Mouse (Mus musculus) liver, embryonic 15.5 days (tissue): ENCODE results near the gene Pomgnt1. TPM values are rescaled to one million over a fixed set of nuclear protein-coding genes. Genes with fewer than 3 reads are reported as not detected.

Experiments
- ATAC-seq: fragments of 200-750 bp; cut with Nextera tagmentation; 2 replicates; pipeline ENCODE4 v1.8.0; 2017; ENCODE audit warnings: moderate number of reproducible peaks, mild to moderate bottlenecking, moderate library complexity; ENCODE audit not compliant: insufficient read depth
- H3K27ac ChIP-seq: fragments of 300-500 bp; sonication (generic); replicated peaks from 2 replicates; pipeline ENCODE4 v1.5.1; 2015; ENCODE audit warnings: mild to moderate bottlenecking, inconsistent platforms
- H3K27me3 ChIP-seq: fragments of 300-500 bp; sonication (generic); 2 replicates; pipeline ENCODE4 v1.6.1; 2015; ENCODE audit warnings: mild to moderate bottlenecking, inconsistent platforms
- H3K36me3 ChIP-seq: fragments of 300-500 bp; sonication (generic); replicated peaks from 2 replicates; pipeline ENCODE4 v1.6.1; 2015; ENCODE audit warnings: moderate library complexity, mild to moderate bottlenecking, inconsistent platforms
- H3K4me1 ChIP-seq: fragments of 300-500 bp; sonication (generic); replicated peaks from 2 replicates; pipeline ENCODE4 v1.6.1; 2015; ENCODE audit warnings: inconsistent platforms
- H3K4me2 ChIP-seq: fragments of 300-500 bp; sonication (generic); 2 replicates; pipeline ENCODE4 v1.6.1; 2015; ENCODE audit warnings: moderate library complexity, mild to moderate bottlenecking, inconsistent platforms
- H3K4me3 ChIP-seq: fragments of 300-500 bp; sonication (generic); replicated peaks from 2 replicates; pipeline ENCODE4 v1.5.1; 2015; ENCODE audit warnings: mild to moderate bottlenecking, inconsistent platforms
- H3K9ac ChIP-seq: fragments of 300-500 bp; sonication (generic); 2 replicates; pipeline ENCODE4 v1.6.1; 2015; ENCODE audit warnings: moderate library complexity, mild to moderate bottlenecking, inconsistent platforms
- H3K9me3 ChIP-seq: fragments of 300-500 bp; sonication (generic); replicated peaks from 2 replicates; pipeline ENCODE4 v1.6.1; 2016; ENCODE audit warnings: inconsistent platforms
- WGBS: fragments of 180-500 bp; shearing (Covaris S2); methylation state at CpG from one replicate; pipeline ENCODE4 v1.1.7; 2015; ENCODE audit warnings: mixed read lengths; ENCODE audit not compliant: insufficient replicate concordance; 5-methylcytosine and 5-hydroxymethylcytosine counted together
- polyA plus RNA-seq: library from polyadenylated mRNA; unstranded; fragments of >200 nt; fragmentation: Nextera tagmentation; extraction: Ambion mirVana; gene quantifications from 2 replicates; pipeline ENCODE4 v1.2.1, GENCODE M21; 2015

Gene Pomgnt1
- polyA plus RNA-seq, 1 experiment from 2014 or later, result 11.5 TPM

DNA sequence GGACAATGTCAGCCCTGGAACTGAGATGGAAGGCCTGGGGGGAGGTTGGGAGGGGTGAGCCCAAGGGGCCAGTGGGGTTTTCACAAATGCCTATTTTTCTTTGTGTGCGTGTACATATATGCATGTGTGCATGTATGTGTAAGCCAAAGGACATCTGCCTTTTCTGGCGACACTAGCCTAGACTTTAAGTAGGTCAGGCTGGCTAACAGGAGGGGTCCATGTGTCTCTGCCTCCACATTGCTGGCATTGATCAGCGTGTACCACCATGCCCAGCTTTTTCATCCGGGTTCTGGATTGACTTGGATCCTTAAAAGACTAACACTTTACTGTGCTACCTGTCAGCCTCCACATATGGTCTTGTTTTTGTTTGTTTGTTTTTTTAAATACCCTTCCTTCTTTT, 50.1 kb downstream of the Pomgnt1 start:
- Histone ChIP-seq H3K36me3 (no peaks in the 10 kb centered on the region), H3K27me3 (peaks cover 20% of the 10 kb centered on the region), H3K9ac (no peak overlapping the region), H3K4me2 (no peak overlapping the region), H3K4me3 (no peak overlapping the region), H3K9me3 (no peaks in the 10 kb centered on the region), H3K27ac (no peak overlapping the region), H3K4me1 (peaks cover 35% of the 10 kb centered on the region)
- WGBS, result 76% methylated on average over 4 of the region's 4 CpGs
- ATAC-seq, result no peak

DNA sequence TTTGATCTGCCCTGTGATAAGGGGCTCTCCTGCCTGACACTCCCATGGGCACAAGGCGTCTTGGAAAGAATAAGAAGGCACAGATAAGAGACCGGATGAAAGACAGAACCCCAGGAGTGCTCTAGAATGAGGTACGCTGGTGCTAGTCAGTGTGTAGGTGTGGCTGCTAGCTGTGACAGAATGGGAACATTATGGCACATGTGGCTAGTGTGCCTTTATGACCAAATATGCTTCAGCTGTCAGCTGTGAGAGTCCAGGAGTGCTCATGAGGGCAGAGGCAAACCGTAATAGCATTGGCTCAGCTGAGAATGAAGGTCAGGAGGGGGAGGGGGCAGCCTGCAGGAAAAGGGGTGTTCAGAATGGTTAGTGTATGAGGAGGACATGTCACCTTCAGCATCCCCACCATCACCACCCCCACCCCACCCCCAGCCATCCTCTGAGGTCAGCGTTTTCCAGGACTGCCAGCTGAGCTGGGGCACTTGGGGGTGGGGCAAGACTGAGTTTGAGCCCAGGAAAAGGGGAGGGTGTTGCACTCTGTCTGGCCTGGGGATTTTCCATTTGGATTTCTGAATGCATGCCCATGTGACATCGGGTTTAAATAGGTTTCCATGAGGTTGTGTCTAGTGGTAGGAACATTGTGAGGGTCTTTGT, 51.0 kb downstream of the Pomgnt1 start:
- Histone ChIP-seq H3K27me3 (peaks cover 28% of the 10 kb centered on the region), H3K9me3 (no peaks in the 10 kb centered on the region)
- ATAC-seq, result no peak

DNA sequence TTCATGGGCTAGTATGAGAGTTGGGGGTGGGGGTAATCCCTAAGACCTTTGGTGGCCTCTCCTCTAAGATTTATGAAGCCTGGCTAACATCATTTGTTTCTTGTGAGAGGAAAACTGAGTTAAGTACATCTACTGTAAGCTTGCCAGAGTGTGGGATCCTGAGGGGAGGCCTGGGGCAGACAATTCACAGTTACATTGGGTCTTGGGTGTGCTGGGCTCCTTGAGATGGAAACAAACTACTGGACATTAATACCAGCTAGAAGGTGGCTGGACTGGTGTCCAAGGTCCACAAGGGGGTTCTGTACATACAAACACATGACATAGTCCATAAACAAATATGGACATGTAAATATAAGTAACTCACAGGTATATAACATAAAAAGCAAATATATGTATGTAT, 51.5 kb downstream of the Pomgnt1 start:
- H3K9ac ChIP-seq, result no peak overlapping the region
- no peak for ATAC-seq
- H3K27ac ChIP-seq, result no peak overlapping the region

More for the DNA sequence above, 51.0 kb downstream of the Pomgnt1 start:
- H3K27ac ChIP-seq, result no peak overlapping the region
- no peak overlapping the region for H3K9ac ChIP-seq
- H3K4me1 ChIP-seq, result peaks cover 35% of the 10 kb centered on the region
- WGBS, result 35% methylated on average over 6 of the region's 6 CpGs
- no peak overlapping the region for H3K4me3 ChIP-seq
- no peak overlapping the region for H3K4me2 ChIP-seq
- H3K36me3 ChIP-seq, result no peaks in the 10 kb centered on the region

DNA sequence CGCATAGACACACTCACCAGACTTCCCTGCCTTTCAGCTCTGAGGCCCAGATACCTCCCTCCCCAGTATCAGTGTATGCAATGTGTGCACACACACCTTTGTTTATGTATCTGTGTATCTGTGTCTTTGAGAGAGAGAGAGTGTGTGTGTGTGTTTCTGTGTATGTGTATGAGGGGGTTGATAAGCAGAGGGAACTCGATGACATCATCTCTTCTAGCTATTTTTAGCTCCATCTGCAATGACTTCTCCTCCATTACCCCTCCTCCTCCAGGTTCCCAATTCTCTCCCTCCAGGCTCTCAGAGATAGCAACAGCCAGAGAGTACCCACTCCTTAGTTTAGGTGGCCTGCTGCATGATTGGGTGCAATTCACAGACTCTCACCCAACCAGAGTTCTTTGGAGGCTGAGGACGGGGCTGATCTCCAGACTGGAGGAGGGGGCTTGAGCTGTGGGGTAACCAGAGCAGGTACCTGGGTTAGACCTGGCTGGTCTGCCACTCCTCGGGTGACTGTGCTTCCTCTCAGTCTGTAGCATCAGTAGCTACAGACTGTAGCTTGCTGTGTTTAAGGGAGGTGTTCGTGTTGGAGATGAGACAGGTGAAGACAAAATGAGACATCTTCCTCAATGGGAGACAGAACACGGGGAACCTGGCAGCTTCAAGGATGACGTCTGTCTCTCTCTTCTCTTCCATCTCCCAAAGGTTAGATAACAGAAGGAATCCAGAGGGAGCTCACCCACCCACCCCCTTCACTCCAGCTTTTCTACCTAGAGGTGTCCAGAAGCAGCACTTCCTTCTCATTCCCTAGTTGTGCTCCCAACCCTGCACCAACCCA, 52.3 kb downstream of the Pomgnt1 start:
- no peak overlapping the region for H3K9ac ChIP-seq
- 25% methylated on average over 7 of the region's 7 CpGs for WGBS
- H3K27ac ChIP-seq, result no peak overlapping the region
- peak overlapping the region; percentile 51 for H3K4me2 ChIP-seq
- peak; percentile 83 for ATAC-seq
- peaks cover 35% of the 10 kb centered on the region for H3K4me1 ChIP-seq
- H3K36me3 ChIP-seq, result no peaks in the 10 kb centered on the region
- H3K27me3 ChIP-seq, result peaks cover 39% of the 10 kb centered on the region
- no peak overlapping the region for H3K4me3 ChIP-seq
- no peaks in the 10 kb centered on the region for H3K9me3 ChIP-seq

More for the DNA sequence above, 51.5 kb downstream of the Pomgnt1 start:
- Histone ChIP-seq H3K9me3 (no peaks in the 10 kb centered on the region), H3K4me1 (peaks cover 35% of the 10 kb centered on the region), H3K4me2 (no peak overlapping the region), H3K27me3 (peaks cover 33% of the 10 kb centered on the region), H3K4me3 (no peak overlapping the region), H3K36me3 (no peaks in the 10 kb centered on the region)

DNA sequence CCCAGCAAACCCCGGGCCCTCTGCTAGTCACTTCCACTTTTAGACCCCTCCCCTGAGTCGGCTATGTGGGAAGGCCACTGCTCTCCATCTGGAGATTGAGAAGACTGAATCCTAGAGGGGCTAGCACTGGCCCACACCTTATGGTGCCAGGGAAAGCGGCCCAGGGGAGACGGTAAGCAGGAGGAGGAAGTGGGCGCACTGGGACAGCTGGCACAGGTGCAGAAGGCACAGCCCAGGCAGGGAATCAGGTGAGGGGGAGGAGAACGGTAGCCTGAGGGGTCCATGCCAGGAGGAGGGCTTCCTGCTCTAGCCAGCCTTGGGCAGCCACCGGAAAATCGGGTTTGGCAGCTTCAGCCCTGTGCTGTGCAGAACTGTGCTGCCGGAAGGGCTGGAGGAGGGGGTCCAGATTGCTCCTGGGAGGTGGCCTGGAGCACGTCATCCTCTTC, 52.9 kb downstream of the Pomgnt1 start:
- Histone ChIP-seq H3K4me1 (peaks cover 35% of the 10 kb centered on the region), H3K27me3 (peaks cover 44% of the 10 kb centered on the region), H3K9me3 (no peaks in the 10 kb centered on the region), H3K27ac (no peak overlapping the region), H3K4me2 (peak overlapping the region; percentile 51), H3K9ac (no peak overlapping the region), H3K36me3 (no peaks in the 10 kb centered on the region), H3K4me3 (0 out of 2 replicates have a peak overlapping the region, but pooled peaks have one; percentile 1)
- ATAC-seq, result no peak
- WGBS, result 5% methylated on average over 10 of the region's 10 CpGs

DNA sequence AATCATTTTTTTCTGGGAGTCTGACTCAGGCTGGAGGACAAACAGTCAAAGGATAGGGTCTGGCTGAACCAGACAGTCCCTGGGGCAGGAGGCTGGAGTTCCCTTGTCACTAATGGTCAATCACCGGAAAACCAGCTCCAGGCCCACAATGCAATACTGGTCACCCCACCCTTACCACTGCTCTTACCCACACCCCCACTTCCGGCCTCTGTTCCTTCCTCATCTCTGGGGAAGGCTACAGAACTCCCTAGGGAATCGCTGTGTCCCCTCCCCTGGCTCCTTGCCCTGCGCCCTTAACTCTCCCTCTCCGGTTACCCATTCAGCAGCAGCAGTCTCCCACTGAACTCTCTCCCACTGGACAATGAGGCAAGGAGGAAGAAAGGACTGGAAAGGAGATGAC, 53.5 kb downstream of the Pomgnt1 start:
- no peaks in the 10 kb centered on the region for H3K36me3 ChIP-seq
- H3K4me1 ChIP-seq, result peaks cover 35% of the 10 kb centered on the region
- no peak overlapping the region for H3K9ac ChIP-seq
- H3K4me3 ChIP-seq, result no peak overlapping the region
- peak overlapping the region; percentile 51 for H3K4me2 ChIP-seq
- H3K27me3 ChIP-seq, result peaks cover 50% of the 10 kb centered on the region
- 0 out of 2 replicates have a peak, but pooled peaks have one; percentile 27 for ATAC-seq
- H3K27ac ChIP-seq, result no peak overlapping the region
- 22% methylated on average over 5 of the region's 5 CpGs for WGBS
- H3K9me3 ChIP-seq, result no peaks in the 10 kb centered on the region

DNA sequence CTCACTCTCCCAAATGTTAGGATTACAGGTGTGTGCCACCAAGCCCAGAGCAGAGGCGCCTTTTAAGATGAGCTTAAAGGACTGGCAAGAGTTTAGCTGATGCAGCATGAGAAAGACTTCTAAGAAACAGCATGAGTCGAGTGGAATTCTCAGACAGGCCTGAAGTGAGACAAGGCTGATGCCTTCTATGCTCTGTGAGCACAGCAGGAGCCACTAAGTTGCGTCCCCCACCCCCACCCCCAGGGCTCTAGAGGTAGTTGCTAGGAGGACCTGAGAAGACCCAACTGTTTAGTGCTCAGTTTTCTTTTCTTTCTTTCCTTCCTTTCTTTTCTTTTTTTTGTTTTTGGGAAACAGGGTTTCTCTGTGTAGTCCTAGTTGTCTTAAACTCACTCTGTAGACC, 58.4 kb downstream of the Pomgnt1 start:
- Histone ChIP-seq H3K4me2 (no peak overlapping the region), H3K27ac (no peak overlapping the region), H3K4me3 (no peak overlapping the region), H3K27me3 (peaks cover 73% of the 10 kb centered on the region), H3K4me1 (peaks cover 4% of the 10 kb centered on the region; the same call in 1 of the 2 replicates), H3K9ac (no peak overlapping the region), H3K9me3 (no peaks in the 10 kb centered on the region), H3K36me3 (no peaks in the 10 kb centered on the region)
- ATAC-seq, result no peak
- WGBS, result 51% methylated on average over 3 of the region's 3 CpGs

DNA sequence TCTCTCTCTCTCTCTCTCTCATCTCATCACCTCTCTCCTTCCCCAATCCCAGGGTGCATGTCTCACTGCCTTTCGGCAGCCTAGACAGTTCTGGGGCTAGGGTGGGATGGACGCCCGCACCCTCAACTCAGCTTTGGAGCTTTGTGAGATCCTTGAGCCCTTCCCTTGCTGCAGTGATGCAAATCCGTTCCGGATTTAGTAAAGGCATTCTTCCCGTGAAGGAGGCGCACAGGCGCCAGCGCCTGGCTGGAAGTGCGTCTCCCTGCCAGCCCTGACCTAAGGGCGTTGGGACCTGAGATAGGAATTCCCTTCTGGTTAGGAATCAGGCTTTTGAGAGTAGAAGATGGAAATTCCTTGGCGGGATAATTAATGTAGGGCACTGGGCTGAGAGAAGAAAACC, 59.1 kb downstream of the Pomgnt1 start:
- Histone ChIP-seq H3K36me3 (no peaks in the 10 kb centered on the region), H3K4me1 (no peaks in the 10 kb centered on the region), H3K9ac (no peak overlapping the region), H3K9me3 (no peaks in the 10 kb centered on the region), H3K27me3 (peaks cover 67% of the 10 kb centered on the region), H3K27ac (no peak overlapping the region), H3K4me3 (no peak overlapping the region), H3K4me2 (no peak overlapping the region)
- ATAC-seq, result no peak
- 21% methylated on average over 12 of the region's 12 CpGs for WGBS

DNA sequence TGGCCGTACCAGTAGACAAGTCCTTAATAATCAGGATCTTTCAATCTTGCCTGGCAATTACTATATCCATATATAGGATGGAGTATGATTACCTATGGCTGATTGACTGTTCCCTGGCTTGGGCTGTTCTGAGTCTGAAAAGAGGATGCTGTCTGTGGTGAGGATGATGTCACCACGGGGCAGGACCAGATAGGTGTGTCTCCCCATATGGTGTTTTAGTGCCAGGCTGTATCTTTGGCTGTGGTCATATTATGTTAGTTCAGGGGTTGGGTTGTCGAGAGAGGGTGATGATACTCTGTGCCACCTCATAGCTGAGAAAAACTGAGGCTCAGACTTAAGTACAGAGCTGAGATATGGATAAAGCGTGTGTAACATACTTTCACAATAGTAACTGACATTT, 61.4 kb downstream of the Pomgnt1 start:
- 55% methylated on average over 4 of the region's 4 CpGs for WGBS
- no peaks in the 10 kb centered on the region for H3K9me3 ChIP-seq
- no peak overlapping the region for H3K9ac ChIP-seq
- no peak overlapping the region for H3K27ac ChIP-seq
- no peak overlapping the region for H3K4me3 ChIP-seq
- no peaks in the 10 kb centered on the region for H3K36me3 ChIP-seq
- H3K27me3 ChIP-seq, result peaks cover 48% of the 10 kb centered on the region
- no peak overlapping the region for H3K4me2 ChIP-seq
- ATAC-seq, result no peak
- H3K4me1 ChIP-seq, result no peaks in the 10 kb centered on the region

DNA sequence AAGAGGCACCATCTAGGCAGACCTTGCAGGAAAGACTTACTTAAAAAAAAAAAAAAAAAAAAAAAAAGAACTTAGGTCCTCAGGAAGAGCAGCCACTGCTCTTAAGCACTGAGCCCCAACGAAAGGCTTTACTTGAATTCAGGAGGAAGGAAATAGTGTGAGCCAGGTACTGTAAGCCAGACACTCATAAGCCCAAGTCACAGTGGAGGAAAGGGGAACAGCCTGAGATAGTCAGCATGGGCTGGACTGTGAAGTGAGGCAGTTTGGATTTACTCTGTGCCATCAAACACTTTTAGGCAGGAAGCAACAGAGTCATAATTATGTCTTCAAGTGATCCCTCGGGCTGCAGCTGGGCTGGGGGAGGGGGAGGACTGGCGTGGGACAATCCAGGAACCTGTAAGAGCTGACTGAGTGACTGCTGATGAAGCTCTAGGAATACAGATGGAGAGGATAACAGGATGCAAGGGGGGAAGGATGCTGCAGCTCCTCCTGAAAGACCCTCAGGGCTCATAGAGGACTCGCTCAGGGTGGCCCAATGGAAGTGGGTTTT, 68.7 kb downstream of the Pomgnt1 start:
- no peaks in the 10 kb centered on the region for H3K36me3 ChIP-seq
- H3K9me3 ChIP-seq, result no peaks in the 10 kb centered on the region
- H3K27me3 ChIP-seq, result no peaks in the 10 kb centered on the region
- H3K9ac ChIP-seq, result no peak overlapping the region
- H3K4me1 ChIP-seq, result peaks cover 28% of the 10 kb centered on the region
- 0 out of 2 replicates have a peak overlapping the region, but pooled peaks have one; percentile 75 for H3K27ac ChIP-seq
- H3K4me3 ChIP-seq, result no peak overlapping the region
- no peak for ATAC-seq
- 36% methylated on average over 4 of the region's 4 CpGs for WGBS
- H3K4me2 ChIP-seq, result no peak overlapping the region
